Mouse (Mus musculus) spleen, adult 12 weeks (tissue): Measurements from ENCODE around the gene Catsper2.

ENCODE experiments used
- DNase-seq: peaks from one replicate; pipeline ENCODE4 v3.0.0; 2022; ENCODE audit warnings: low spot score

Catsper2 gene

DNA sequence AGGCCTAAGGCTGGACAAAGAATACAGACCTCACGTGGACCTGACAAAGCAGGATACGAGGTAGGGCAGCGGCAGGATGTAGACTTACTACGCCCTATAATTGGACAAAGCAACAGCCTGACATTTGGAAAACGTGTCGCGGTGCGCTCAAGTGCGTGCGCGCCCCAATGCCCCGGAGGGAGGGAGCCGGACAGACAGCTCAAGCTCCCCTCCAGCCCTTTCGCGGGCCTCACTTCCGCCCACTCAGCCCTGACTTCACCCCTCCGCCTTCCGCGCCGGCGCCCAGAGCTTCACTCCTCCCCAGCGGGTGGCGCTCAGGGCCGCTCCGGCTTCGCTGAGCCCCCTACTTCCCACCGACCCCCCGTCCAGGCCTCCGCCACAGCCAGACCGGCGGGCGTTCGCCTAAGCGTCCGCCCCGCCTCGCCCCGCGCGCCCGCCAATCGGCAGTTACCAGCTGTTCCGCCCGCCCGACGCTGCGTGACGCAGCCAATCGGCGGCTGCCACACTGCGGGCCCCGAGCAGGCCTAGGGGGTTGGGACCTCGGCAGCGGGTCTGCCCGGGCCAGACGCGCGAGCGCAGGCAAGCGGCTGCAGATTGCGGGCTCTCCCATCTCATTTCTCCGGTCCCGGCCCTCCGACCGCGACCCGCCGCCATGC lies at the start of gene Catsper2, which contains the start of gene Pdia3:
Gene Catsper2, minus strand, starts transcription at position 406 of the 656 bp plus-strand sequence.
Gene Pdia3, plus strand, starts transcription at position 389 of the 656 bp plus-strand sequence.
- peak; percentile 94 for DNase-seq

DNA sequence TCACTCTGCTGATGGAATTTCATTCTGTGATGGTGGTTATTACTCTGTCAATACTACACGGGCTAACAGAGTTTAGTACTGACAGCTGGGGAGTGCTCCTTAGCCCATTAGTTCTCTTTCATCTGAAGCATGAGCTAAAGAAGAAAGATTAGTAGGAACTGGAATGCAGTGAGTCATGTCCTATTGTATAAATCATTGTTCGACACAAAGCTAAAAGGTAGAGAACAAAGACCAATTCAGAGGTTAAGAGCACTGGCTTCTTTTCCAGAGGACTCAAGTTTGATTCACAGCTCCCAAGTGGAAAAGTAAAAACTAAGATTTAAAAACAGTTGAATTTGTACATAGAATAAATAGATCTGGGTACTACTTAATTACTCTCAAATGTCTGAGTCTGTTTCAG lies 46.5 kb upstream of the Catsper2 start:
- DNase-seq, result no peak

DNA sequence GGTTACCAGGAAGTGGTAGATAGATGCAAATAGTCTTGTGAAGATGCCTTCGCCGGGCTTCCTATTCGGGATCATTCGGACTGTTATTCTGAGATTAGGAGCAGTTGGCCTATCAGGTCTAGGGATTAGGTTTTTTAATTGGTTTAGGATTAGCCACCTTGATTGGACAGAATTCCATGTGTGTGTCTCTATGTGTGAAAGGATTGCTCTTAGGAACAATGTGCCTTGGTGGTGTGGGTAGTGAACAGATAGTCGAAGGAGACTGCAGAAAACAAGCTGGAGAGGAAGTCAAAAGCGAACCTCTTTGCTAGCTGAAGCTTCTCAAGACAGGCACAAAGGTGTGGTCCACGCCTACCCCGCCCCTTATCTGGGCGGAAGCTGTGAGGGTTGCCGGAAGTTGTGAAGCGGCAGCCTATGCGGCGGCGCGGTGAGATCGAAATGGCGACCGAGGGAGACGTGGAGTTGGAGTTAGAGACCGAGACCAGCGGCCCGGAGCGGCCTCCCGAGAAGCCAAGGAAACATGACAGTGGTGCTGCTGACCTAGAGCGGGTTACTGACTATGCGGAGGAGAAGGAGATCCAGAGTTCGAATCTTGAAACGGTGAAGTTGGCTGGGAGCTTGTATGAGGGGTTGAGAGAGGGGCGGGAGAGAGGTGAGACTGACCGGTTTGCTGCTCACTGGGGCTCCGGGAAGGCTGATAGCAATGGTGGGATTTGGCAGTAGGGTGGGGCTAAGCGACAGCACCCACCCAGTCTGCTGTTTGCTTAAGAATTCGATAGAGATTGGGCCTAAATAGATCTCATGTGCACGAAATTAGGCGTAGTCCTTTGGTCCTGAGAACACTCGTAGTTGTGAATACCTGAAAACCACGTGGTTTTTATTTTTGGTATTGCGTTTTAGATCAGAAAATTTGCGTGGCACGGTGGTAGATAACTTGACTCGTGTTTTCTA lies 43.4 kb upstream of the Catsper2 start, which contains the start of gene Serinc4:
Gene Serinc4, minus strand, starts transcription at position 90 of the 951 bp plus-strand sequence.
- DNase-seq, result peak; percentile 83

DNA sequence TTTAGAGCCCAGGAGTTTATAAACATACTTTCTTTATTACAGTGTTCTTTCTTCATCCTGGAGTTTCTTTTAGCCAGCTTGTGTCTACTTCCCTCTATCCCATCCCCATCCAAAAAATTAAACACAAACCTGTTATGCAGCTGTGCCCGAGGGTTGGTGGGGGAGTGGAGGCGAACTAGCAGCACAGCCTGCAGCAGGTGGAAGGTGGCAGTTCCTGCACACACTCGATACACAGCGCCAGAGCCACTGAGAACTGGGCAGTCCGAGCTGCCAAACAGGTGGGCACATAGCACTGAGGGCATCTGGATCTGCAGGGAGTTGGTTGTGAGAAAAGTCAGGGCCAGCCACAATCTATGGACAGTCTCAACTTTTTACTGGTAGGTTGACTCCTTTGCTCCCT lies 41.9 kb upstream of the Catsper2 start:
- no peak for DNase-seq

DNA sequence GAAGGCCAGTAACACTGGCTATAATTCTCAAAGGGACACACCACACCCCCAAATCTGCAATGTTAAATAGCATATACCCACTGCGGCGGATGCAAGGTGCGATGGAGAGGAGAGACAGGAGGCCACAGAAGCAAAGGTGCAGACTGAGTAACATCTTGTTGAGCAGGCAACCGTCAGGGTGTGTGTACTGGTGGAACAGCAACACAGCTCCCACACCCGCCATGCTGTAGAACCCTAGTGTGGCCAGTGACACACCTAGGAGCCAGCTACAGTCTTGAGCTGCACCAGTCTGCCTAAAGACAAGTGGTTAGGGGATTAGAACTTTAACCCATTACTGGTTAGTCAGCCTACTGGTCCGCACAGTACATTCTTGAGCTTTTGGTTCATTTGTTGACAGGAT lies 40.3 kb upstream of the Catsper2 start:
- no peak for DNase-seq

DNA sequence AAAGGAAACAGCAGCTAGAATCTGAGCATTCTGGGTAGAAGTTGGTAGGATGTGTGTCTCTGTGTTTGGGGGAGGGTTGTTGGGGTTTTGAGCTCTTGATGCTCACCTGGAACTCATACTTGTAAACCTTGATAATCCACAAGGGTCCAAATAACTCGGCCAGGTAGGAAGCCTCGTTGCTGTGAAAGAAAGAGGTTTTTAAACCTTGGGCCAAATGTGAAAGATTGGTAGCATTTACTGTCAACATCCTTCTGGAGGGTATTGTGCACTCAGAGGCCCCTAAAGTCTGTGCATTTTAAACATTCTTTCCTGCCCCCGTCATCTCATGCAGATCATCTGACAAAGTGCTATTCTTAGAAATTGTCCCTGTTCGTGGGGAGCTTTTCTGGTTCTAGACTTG lies 39.4 kb upstream of the Catsper2 start, which contains the start of gene Hypk:
Gene Hypk, plus strand, starts transcription at position 301 of the 400 bp plus-strand sequence.
- no peak for DNase-seq

DNA sequence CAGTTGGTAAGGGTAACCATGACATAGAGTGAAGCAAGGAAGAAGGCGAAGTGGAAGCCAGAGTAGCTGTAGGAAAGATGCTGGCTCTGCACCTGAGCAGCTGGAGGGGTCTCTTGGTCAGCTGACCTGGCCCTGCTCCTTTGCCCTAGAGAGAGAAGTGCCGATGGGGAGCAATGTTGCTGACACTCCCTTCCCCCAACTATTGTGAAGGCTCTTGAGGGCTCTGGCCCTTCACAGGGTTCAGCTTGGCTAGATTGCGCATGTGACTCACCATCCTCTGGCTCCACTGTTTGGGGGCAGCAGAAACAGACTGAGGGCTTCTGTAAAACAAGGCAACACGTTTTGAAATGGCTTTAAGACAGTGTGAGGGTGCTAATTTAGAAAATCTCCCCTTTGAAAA lies 38.8 kb upstream of the Catsper2 start:
- no peak for DNase-seq

DNA sequence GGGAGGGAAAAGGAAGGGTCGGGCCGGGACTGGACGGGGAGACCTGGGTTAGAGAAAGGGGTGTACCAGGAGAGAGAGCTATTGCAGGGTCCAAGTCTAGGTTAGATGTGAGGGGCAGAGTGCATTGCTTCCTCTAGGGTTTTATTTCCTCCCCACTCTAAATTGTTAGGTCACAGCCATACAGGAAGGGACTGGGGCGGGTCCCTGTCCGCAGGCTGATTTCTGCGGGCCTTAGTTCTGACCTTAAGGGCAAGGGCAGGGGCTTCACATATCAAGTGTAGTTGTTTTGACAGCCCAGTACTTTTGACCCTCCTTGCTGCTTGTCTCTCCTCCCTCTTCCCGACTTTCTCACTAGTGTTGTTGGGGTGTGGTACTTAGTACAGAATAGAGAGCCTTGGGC lies 36.5 kb upstream of the Catsper2 start:
- DNase-seq, result no peak

DNA sequence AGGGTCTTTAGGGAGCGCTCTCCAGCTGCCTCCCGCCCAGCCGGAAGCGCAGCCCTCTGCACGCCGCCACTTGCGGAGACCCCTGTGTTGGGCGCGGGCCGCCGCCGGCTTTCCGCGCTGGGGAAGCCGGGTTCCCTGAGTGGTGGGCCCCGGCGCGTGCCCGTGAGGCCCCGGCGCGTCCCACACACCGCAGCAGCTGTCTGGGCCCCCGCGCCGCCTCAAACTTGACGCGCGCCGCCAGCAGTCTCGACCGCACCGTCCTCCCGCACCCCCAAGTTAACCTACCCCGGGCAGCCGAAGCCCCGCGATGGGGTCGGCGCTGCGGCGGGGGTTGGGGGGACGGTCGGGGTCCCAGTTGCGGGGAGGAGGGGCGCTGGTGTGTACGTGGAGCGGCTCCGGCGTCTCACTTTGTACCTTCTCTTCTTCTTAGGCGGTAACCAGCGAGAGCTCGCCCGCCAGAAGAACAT lies 36.0 kb upstream of the Catsper2 start:
- DNase-seq, result no peak

DNA sequence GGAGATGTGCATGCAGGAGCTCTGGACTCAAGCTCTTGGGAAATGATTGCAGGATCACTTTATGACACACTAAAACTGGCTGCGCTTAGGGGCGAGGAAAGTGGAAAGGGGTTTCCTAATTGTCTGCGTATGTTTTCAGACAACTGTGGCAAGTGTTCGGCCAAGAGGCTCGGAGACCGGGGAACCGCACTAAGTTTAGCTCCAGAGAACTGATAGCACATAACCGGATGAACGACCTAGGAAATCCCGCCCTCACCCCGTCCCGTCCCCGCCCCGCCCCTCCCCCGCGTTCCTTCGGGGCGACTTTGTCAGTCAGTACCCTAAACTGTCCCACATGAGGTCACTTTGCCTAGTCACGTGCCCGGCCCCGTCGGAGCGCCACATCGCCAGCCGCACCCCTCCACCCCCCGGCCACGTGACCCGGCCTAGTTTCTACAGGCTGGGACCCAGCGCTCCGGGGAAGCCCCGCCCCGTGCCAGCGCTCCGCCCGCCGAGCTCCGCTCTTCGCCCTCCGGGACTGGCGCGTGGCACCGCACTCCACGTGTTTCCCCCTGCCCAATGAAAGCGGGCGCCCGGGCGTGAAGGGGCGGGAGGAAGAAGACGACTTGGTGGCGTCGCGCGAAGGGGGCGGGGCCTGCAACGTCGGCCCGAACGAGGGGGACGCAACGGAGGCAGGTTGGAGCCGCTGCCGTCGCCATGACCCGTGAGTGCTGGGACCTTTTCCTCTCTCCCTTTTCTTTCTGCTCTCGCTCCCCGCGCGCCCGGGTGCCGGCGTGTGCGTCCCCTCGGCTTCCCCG lies 35.3 kb upstream of the Catsper2 start, which contains the start of gene Serf2:
Gene Serf2, plus strand, starts transcription at position 457 of the 797 bp plus-strand sequence.
- DNase-seq, result peak; percentile 99

DNA sequence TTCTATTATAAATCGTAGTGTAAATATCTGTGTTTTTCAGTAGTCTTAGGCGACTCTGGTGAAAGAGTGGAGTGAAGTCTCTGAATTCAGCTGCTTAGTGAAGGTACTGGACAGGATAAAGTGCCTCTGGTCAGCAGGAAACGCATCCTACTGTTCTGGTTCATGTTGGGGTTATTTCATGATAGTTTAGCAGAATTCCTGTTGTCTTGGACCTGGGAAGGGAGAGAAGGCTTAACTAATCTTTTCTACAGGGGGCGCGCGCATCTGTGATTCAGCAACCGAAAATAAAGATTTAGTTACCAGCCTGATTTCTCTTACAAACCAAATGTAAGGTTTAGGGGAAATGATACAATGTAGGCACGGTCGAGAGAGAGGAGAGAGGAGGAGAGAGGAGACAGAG lies 34.5 kb upstream of the Catsper2 start:
- DNase-seq, result no peak

DNA sequence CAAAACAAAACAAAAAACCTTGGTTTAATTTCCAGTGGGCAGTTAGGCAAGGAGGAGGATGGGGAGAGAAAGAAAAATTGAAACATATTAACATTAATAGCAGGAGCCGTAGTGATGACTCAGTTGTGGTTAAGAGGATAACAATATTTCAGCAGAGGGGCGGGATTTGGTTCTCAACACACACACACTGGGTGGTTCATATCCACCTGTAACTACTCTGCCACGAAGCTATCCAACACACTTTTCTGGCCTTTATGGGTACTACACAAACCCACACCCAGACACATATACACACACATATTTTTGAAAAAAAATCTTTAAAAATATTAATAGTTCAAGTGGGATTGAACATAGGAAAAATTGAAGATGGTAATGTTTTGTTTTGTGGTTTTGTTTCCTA lies 33.4 kb upstream of the Catsper2 start:
- no peak for DNase-seq

DNA sequence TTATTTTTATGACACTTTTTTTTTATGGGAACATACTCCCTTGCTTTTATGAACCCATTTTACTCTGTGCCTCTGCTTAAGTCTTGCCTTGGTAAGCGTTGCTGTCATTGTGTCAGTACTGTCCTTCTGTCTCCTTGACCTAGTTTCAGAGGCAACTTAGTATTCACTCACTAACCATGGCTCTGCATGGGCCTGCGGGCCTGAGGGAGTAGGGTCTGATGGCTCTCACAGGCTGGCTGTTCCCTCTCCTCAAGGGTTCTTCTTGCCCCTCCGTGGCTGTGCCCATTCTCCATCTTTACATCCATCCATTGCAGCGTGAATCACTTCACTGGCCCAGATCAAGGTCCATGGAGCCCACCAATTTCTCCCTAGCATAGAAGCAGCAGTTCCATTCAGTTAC lies 32.9 kb upstream of the Catsper2 start:
- no peak for DNase-seq

DNA sequence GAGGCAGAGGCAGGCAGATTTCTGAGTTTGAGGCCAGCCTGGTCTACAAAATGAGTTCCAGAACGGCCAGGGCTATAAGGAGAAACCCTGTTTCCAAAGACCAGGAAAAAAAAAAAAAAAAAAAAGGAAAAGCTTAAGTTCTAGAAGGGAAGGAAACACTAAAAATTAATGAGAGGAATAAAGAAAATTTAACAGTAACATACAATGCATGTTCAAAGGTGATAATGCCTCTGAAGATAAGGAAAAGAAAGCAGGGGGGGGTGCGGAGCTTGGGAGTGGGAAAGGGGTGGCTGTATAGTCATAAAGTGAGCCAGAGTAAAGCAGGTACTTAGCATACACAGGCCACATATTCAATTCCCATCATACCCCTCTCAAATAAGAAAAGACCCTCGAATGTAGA lies 31.5 kb upstream of the Catsper2 start:
- DNase-seq, result no peak

DNA sequence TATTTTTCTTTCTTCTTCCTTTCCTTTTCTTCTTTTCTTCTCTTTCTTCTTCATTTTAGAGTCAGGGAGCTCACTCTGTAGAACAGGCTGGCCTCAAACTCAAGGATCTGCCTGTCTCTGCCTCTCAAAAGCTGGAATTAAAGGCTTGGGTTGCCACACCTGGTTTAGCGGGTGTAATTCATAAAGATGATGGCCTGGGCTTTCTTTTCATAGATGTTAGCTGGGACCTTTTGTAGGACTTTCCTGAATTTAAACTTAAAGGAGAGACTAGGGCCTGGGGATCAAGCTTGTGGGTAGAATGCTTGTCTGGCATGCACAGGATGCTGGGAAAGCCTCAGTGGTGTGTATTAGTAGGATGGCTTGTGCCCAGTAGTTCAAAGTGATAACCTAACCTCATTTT lies 30.6 kb upstream of the Catsper2 start, which contains the start of gene Ell3:
Gene Ell3, minus strand, starts transcription at position 101 of the 400 bp plus-strand sequence.
- DNase-seq, result no peak

DNA sequence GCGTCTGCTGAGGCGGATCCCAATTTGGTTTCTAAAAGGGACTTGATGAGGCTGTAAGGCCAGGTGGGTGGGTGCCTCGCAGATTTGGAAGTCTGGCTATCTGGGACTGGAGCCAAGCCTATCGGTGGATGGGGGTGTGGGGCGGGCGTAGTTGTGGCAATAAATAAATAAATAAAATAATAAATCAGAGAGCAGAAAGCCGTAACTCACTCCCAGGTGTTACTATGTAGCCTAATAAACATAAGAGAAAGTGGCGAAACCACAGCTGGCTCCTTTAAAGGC lies 29.4 kb upstream of the Catsper2 start:
- no peak for DNase-seq

DNA sequence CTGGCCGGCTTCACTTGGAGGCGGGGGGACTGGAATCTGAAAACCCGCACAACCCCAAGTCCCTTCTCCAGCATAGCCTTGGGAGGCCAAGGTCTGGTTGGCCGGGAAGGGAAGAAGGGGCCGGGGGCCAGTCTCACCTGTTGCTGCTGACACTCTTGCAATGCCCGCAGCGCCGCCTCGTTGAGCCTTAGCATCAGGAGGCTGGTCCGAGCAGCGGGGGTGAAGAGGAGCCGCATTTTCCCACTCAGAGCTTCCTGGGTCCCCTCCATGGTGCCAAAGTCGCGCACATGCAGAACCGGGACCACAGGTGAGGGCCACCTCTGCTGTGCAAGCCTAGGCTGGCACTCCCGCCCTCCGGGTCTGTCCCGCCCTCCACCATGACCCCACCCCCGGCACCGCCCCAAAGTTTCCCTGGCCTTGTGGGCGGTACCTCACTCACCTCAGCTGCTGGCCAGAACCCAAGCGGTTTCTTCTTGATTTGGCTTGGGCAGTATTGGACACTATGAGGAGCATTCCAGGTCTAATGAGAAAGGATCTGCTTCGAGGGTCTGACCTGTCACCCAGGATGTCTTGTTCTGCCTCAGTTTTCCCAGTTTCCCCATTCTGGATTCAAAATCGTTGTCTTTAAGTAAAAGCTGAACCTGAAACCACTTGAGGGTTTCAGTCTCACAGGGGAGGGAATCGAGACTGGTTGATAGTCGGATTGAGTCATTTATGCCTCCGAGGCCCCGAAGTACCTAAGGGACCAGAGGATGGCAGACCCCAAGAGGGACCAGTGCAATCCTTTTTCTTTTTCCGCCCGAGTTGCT lies 28.9 kb upstream of the Catsper2 start:
- peak; percentile 73 for DNase-seq

DNA sequence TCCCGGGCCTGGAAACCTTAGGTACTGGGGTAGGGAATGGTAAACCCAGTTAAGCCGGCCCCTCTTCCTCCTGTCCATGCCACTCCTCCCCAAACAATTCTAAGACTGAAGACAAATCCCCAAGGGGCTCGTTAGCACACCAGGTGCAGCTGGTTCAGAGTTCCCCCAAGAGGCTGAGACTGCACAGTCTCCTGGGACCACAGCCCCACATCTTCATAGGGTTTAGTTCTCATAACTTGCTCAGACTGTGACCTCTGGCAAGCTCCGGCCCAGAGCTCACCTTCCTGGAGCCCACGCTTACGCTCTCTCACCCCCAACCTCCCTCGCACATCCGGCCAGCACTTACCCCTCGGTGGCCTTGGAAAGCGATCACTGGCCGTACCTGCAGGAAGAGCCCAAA lies 28.2 kb upstream of the Catsper2 start:
- peak; percentile 31 for DNase-seq

DNA sequence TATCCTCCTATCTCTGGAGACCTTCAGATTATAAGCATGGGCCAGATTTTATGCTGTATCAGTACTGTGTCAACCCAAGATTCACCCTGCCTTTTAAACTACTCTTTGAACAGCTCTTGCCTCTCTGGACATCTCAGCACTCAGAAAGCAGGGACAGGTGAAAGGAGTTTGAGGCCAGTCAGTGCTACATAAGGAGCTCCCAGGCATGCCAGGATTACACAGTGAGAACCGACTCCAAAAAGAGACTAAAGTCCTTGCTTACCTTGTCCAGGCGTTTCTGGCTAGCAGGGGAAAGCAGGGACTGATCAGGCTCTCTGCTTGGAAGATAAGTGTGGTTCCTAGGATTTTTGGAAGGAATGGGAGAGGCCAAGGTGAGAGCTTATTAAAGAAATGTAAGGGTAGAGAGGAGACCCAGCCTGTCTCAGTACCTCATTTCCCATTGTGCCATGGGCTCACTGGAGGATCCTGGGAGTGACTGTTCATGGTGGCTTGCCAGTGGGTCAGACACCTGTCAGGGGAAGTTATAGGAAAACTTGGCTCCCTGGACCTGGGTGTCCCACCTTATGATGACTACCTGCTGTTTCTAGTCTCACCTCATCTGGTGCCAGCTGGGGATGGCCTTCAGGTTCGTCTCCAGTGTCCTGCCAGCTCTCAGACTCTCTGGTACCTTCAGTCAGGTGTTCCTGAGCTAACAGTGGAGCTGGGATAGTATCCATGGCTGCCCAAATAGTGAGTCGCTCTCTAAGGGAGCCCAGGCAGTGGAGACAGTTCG lies 27.4 kb upstream of the Catsper2 start:
- DNase-seq, result no peak

DNA sequence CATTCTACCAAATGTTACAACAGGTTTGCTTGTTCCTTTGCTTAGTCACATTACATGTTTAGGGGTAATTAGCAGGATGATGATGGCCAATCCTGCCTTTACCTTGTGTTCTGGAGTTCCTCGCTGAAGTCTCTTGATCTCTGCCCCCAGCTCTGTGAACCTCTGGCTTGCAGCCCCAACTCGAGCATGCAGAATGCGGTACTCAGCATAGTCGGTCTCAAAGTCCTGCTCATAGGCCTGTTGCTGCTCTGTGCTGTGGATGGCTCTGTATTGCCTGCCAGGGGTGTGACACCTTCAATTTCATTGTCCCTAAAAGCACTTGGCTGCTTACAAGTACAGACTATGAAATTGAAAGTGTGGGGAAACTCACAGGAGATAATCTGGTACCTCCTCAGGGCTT lies 26.2 kb upstream of the Catsper2 start:
- no peak for DNase-seq
